Mouse (Mus musculus) testis, postnatal 14 days (tissue): ENCODE data around the gene Nfam1.
"Not testable (repeated sequence)": the region's sequence is repeated elsewhere in the genome, so short reads cannot be mapped to it uniquely, and the experiment has no call there.

Source experiments
- DNase-seq: peaks from one replicate; pipeline ENCODE4 v3.0.0; 2021; ENCODE audit warnings: low spot score

Gene Nfam1

GRCm38 (mm10) chr15:83032981-83033541 is at the start of gene Nfam1:
TSS of gene Nfam1 (minus strand) at chr15:83033306.
- no peak for DNase-seq

- DNase-seq, result no peak
Observed at GRCm38 (mm10) chr15:83075607-83076525, 42.8 kb upstream of the Nfam1 start.

GRCm38 (mm10) chr15:83074179-83074578 is 41.1 kb upstream of the Nfam1 start:
- no peak for DNase-seq

GRCm38 (mm10) chr15:83071752-83072151 is 38.6 kb upstream of the Nfam1 start:
- no peak for DNase-seq

GRCm38 (mm10) chr15:83070942-83071341 is 37.8 kb upstream of the Nfam1 start:
- no peak for DNase-seq

GRCm38 (mm10) chr15:83068270-83068669 is 35.2 kb upstream of the Nfam1 start:
- no peak for DNase-seq

GRCm38 (mm10) chr15:83065543-83065942 is 32.4 kb upstream of the Nfam1 start:
- DNase-seq, result no peak

- DNase-seq, result not testable (repeated sequence)
Observed at GRCm38 (mm10) chr15:83062582-83062981, 29.5 kb upstream of the Nfam1 start.

GRCm38 (mm10) chr15:83061689-83062088 is 28.6 kb upstream of the Nfam1 start:
- no peak for DNase-seq

- no peak for DNase-seq
Observed at GRCm38 (mm10) chr15:83059233-83059660, 26.1 kb upstream of the Nfam1 start.

GRCm38 (mm10) chr15:83057533-83057932 is 24.4 kb upstream of the Nfam1 start:
- DNase-seq, result peak; percentile 69

GRCm38 (mm10) chr15:83056378-83057083 is 23.4 kb upstream of the Nfam1 start:
- peak; percentile 70 for DNase-seq

- no peak for DNase-seq
Observed at GRCm38 (mm10) chr15:83055569-83055968, 22.5 kb upstream of the Nfam1 start.

GRCm38 (mm10) chr15:83053261-83053660 is 20.2 kb upstream of the Nfam1 start:
- no peak for DNase-seq

- DNase-seq, result no peak
Observed at GRCm38 (mm10) chr15:83052341-83053104, 19.4 kb upstream of the Nfam1 start.

- DNase-seq, result no peak
Observed at GRCm38 (mm10) chr15:83046730-83047129, 13.6 kb upstream of the Nfam1 start.

GRCm38 (mm10) chr15:83046308-83046707 is 13.2 kb upstream of the Nfam1 start:
- DNase-seq, result peak; percentile 63

GRCm38 (mm10) chr15:83045565-83045964 is 12.5 kb upstream of the Nfam1 start:
- not testable (repeated sequence) for DNase-seq

GRCm38 (mm10) chr15:83043362-83043708 is 10.2 kb upstream of the Nfam1 start:
- DNase-seq, result no peak

- DNase-seq, result no peak
Observed at GRCm38 (mm10) chr15:83042655-83043361, 9.7 kb upstream of the Nfam1 start.

- no peak for DNase-seq
Observed at GRCm38 (mm10) chr15:83040156-83040555, 7.0 kb upstream of the Nfam1 start.
